In the genomic region with DNA sequence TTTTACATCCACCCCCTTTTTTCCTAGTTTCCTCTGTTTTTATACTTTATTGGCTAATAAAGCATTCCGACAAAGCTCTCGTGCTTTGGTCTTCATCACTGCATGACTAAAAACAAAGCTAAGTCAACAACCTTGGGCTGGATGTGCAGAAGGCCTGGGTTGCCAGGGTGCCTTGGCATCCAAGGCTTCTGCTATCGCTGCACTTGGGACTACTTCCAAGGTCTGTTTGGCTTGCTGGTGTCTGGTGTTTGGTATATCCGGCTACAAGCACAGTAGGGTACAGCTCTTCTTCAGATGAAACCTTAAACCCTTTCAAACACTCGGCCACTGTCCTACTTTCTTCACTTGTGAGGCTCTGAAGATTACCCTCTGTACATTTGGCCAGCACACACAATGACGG, we compare ENCODE assay signal across 13 mouse cellular contexts.
DNase-seq lines count a peak whose midpoint lies in the region; ATAC-seq lines count a peak whose summit lies in the region.
"Had no signal": no experiment of that assay in that cellular context is flagged by ENCODE, and none has a peak within 500 bp of the region (broad histone marks: within the 10 kb centered on the region; RNA-seq: fewer than 3 reads in every experiment).

No protein-coding gene starts in this region.

- H3K36me3 ChIP-seq in heart, embryonic 13.5 days = no peaks in the 10 kb centered on the region

- 67% methylated on average over 6 of the region's 6 CpGs for WGBS in heart, embryonic 13.5 days

- ATAC-seq in heart, embryonic 13.5 days (ENCODE audit: extremely low read depth, insufficient number of reproducible peaks, low FRiP score, low TSS enrichment) = no peak
- ATAC-seq: inflammation-experienced regulatory T-cells, adult 6 months had no signal

- H3K4me1 ChIP-seq in heart, embryonic 13.5 days = peaks cover 27% of the 10 kb centered on the region

- no peak overlapping the region for H3K4me2 ChIP-seq in heart, embryonic 13.5 days

- no peaks in the 10 kb centered on the region for H3K27me3 ChIP-seq in heart, embryonic 13.5 days (replicated peaks)

- peak; percentile 8 to 29 for DNase-seq in cerebellum, postnatal 25 days
- no peak for DNase-seq in cerebellum, adult 9-10 months
- DNase-seq in heart, adult 8-10 months (ENCODE audit: low spot score) = no peak
- peak; percentile 7 for DNase-seq in testis, postnatal 14 days (ENCODE audit: low spot score)
- DNase-seq in testis, postnatal 10 days (ENCODE audit: low spot score) = no peak
- no peak for DNase-seq in urinary bladder, postnatal 10 days (ENCODE audit: low spot score)
- DNase-seq in liver = no peak
- DNase-seq: cerebellum, adult 11 months; right cerebral cortex, postnatal 4 days; thymus, postnatal 36 days had no signal

- H3K9me3 ChIP-seq in heart, embryonic 13.5 days = no peaks in the 10 kb centered on the region

- no peak overlapping the region for H3K4me3 ChIP-seq in heart, embryonic 13.5 days
- H3K4me3 ChIP-seq: layer of hippocampus, adult 2 months had no signal

- H3K27ac ChIP-seq in heart, embryonic 13.5 days (replicated peaks) = peak overlapping the region; percentile 70
- H3K27ac ChIP-seq: layer of hippocampus, adult 2 months had no signal

- H3K9ac ChIP-seq in heart, embryonic 13.5 days = no peak overlapping the region

Comparison
In these comparisons a context has a peak if more than half of its experiments do, and no peak if none do; other contexts are left out.
1. DNase-seq: peak in cerebellum, postnatal 25 days (2 of 2) and testis, postnatal 14 days (single experiment); none in cerebellum, adult 9-10 months (single experiment), heart, adult 8-10 months (single experiment), testis, postnatal 10 days (single experiment), urinary bladder, postnatal 10 days (single experiment) and liver (single experiment).